ENCODE assay signal across 10 mouse cellular contexts in genomic region chr2:71955637-71956036, GRCm38 (mm10). TPM values are rescaled to one million over a fixed set of nuclear protein-coding genes. Genes with fewer than 3 reads are reported as not detected.
DNase-seq lines count a peak whose midpoint lies in the region; ATAC-seq and TF ChIP-seq lines count a peak whose summit lies in the region.
"Had no signal": no experiment of that assay in that cellular context is flagged by ENCODE, and none has a peak within 500 bp of the region (broad histone marks: within the 10 kb centered on the region; RNA-seq: fewer than 3 reads in every experiment).

No protein-coding gene starts in this region.

- no peak overlapping the region for H3K9ac ChIP-seq in lung, embryonic 14.5 days
- no peak overlapping the region for H3K9ac ChIP-seq in stomach, postnatal 0 days (ENCODE audit: low read length)
- H3K9ac ChIP-seq: stomach, embryonic 15.5 days had no signal

- TF ChIP-seq CTCF in lung, embryonic 14.5 days (IDR thresholded peaks at IDR 0.05; ENCODE audit: low read depth) = peak; percentile 88
- peak; percentile 95 for TF ChIP-seq CTCF in stomach, postnatal 0 days (IDR thresholded peaks at IDR 0.05; ENCODE audit: low read depth)

- no peaks in the 10 kb centered on the region for H3K27me3 ChIP-seq in embryonic facial prominence, embryonic 10.5 days (replicated peaks; ENCODE audit: low read depth, poor library complexity, severe bottlenecking)
- no peaks in the 10 kb centered on the region for H3K27me3 ChIP-seq in lung, embryonic 14.5 days (ENCODE audit: insufficient read depth, low read length)
- no peaks in the 10 kb centered on the region for H3K27me3 ChIP-seq in stomach, postnatal 0 days (ENCODE audit: control insufficient read depth, insufficient read depth, low read length)
- H3K27me3 ChIP-seq: stomach, embryonic 15.5 days had no signal

- no peak overlapping the region for H3K4me2 ChIP-seq in lung, embryonic 14.5 days
- H3K4me2 ChIP-seq in stomach, postnatal 0 days (replicated peaks; ENCODE audit: low read depth) = no peak overlapping the region
- H3K4me2 ChIP-seq: stomach, embryonic 15.5 days had no signal

- no peaks in the 10 kb centered on the region for H3K4me1 ChIP-seq in embryonic facial prominence, embryonic 10.5 days
- H3K4me1 ChIP-seq in lung, embryonic 14.5 days (ENCODE audit: insufficient read depth) = no peaks in the 10 kb centered on the region
- no peaks in the 10 kb centered on the region for H3K4me1 ChIP-seq in stomach, postnatal 0 days (replicated peaks; ENCODE audit: control insufficient read depth, insufficient read depth)
- H3K4me1 ChIP-seq: stomach, embryonic 15.5 days had no signal

- ATAC-seq in lung, embryonic 14.5 days (ENCODE audit: insufficient read depth) = no peak; the same call in 1 of the 2 replicates
- ATAC-seq in stomach, postnatal 0 days (ENCODE audit: low FRiP score, low TSS enrichment) = 0 out of 2 replicates have a peak, but pooled peaks have one; percentile 38

- TF ChIP-seq EP300 in stomach, postnatal 0 days (optimal IDR thresholded peaks at IDR 0.05) = no peak

- H3K36me3 ChIP-seq in embryonic facial prominence, embryonic 10.5 days (replicated peaks) = no peaks in the 10 kb centered on the region
- no peaks in the 10 kb centered on the region for H3K36me3 ChIP-seq in lung, embryonic 14.5 days (ENCODE audit: insufficient read depth)
- H3K36me3 ChIP-seq in stomach, postnatal 0 days (ENCODE audit: control insufficient read depth, insufficient read depth, low read length) = no peaks in the 10 kb centered on the region
- H3K36me3 ChIP-seq: G1E; stomach, embryonic 15.5 days had no signal

- H3K9me3 ChIP-seq in embryonic facial prominence, embryonic 10.5 days = no peaks in the 10 kb centered on the region
- no peaks in the 10 kb centered on the region for H3K9me3 ChIP-seq in lung, embryonic 14.5 days (ENCODE audit: low read depth, low read length)
- H3K9me3 ChIP-seq in stomach, postnatal 0 days (ENCODE audit: control insufficient read depth, low read length) = no peaks in the 10 kb centered on the region
- H3K9me3 ChIP-seq: G1E; stomach, embryonic 15.5 days had no signal

- DNase-seq in gastrocnemius, adult 18-20 months (ENCODE audit: low spot score) = peak; percentile 65
- no peak for DNase-seq in gastrocnemius, adult 8-10 months (ENCODE audit: low spot score in 2 of 2)
- peak; percentile 67 for DNase-seq in 416B (ENCODE audit: low read depth)
- DNase-seq in adrenal gland, postnatal 10 days = peak; percentile 74
- peak; percentile 56 for DNase-seq in embryonic facial prominence, embryonic 10.5 days (ENCODE audit: low spot score)
- peak; percentile 58 for DNase-seq in kidney, adult 9 months
- DNase-seq in lung, embryonic 14.5 days = peak; percentile 73
- peak; percentile 59 for DNase-seq in stomach, postnatal 0 days (ENCODE audit: low spot score)

- 27% methylated on average over 8 of the region's 8 CpGs for WGBS in embryonic facial prominence, embryonic 10.5 days
- 15% methylated on average over 8 of the region's 8 CpGs for WGBS in lung, embryonic 14.5 days
- 23% methylated on average over 8 of the region's 8 CpGs for WGBS in stomach, postnatal 0 days

- no peak overlapping the region for H3K4me3 ChIP-seq in embryonic facial prominence, embryonic 10.5 days
- no peak overlapping the region for H3K4me3 ChIP-seq in lung, embryonic 14.5 days (ENCODE audit: low read depth, low read length)
- no peak overlapping the region for H3K4me3 ChIP-seq in stomach, postnatal 0 days (ENCODE audit: low read depth, low read length)
- H3K4me3 ChIP-seq: stomach, embryonic 15.5 days had no signal

- H3K27ac ChIP-seq in embryonic facial prominence, embryonic 10.5 days (replicated peaks) = no peak overlapping the region
- no peak overlapping the region for H3K27ac ChIP-seq in lung, embryonic 14.5 days (ENCODE audit: low read depth)
- H3K27ac ChIP-seq in stomach, postnatal 0 days (replicated peaks) = no peak overlapping the region
- H3K27ac ChIP-seq: stomach, embryonic 15.5 days had no signal

RNA-seq across cellular contexts. Expression of gene Rapgef4, which starts 25.4 kb away (rescaled TPM):
- total RNA-seq in gastrocnemius, adult 18-20 months (2021) = 1 to 10 TPM; 1.2 to 4.2 TPM
- total RNA-seq in gastrocnemius, adult 8-10 months (2022) = 1 to 10 TPM in 3 of 4 experiments, under 1 TPM in 1; 0.74 to 2.7 (median 2.0) TPM
- 100 to 1,000 TPM; 131 to 173 TPM for total RNA-seq in adrenal gland, postnatal 10 days (2021)
- polyA plus RNA-seq in embryonic facial prominence, embryonic 10.5 days (2016; fragmentation: Nextera tagmentation; extraction: Ambion mirVana) = 2.9 and 3.5 TPM in 2 replicates
- 2.6 and 3.5 TPM in 2 replicates for polyA plus RNA-seq in lung, embryonic 14.5 days (2014; fragmentation: Nextera tagmentation; extraction: Ambion mirVana)
- polyA plus RNA-seq in stomach, postnatal 0 days (2015; fragmentation: Nextera tagmentation; extraction: Ambion mirVana) = 3.5 and 3.6 TPM in 2 replicates
- polyA plus RNA-seq: G1E had no signal

Comparison
In these comparisons a context has a peak if more than half of its experiments do, and no peak if none do; other contexts are left out.
1. DNase-seq: peak in gastrocnemius, adult 18-20 months (single experiment), 416B (single experiment), adrenal gland, postnatal 10 days (single experiment), embryonic facial prominence, embryonic 10.5 days (single experiment), kidney, adult 9 months (single experiment), lung, embryonic 14.5 days (single experiment) and stomach, postnatal 0 days (single experiment); none in gastrocnemius, adult 8-10 months (0 of 2).
2. RNA of gene Rapgef4, which starts 25.4 kb away (total RNA-seq): 131 to 173 TPM in adrenal gland, postnatal 10 days; 1.2 to 4.2 TPM in gastrocnemius, adult 18-20 months and 0.74 to 2.7 TPM in gastrocnemius, adult 8-10 months; every median in the first group is over 10 times any median in the second.